Mouse (Mus musculus) cerebellum, postnatal 36 days (tissue): ENCODE measurements at regions not wholly inside any gene's neighbourhood (a gene's known extent, or its start where the extent isn't known, plus 50 kb on each side); places are given as distances from the start of the nearest gene placed in this dataset.
"Not testable (repeated sequence)": the region's sequence is repeated elsewhere in the genome, so short reads cannot be mapped to it uniquely, and the experiment has no call there.

Experiments
- DNase-seq, 2 experiments: peaks; one replicate each; pipeline ENCODE4 v3.0.0; 2021 to 2022; ENCODE audit warnings: mixed read lengths in 2 of 2

GRCm38 (mm10) chr1:165014328-165014727 lies 79.0 kb upstream of the Xcl1 start:
- DNase-seq: no peak

GRCm38 (mm10) chr1:165013428-165013827 lies 78.1 kb upstream of the Xcl1 start:
- no peak for DNase-seq

DNA sequence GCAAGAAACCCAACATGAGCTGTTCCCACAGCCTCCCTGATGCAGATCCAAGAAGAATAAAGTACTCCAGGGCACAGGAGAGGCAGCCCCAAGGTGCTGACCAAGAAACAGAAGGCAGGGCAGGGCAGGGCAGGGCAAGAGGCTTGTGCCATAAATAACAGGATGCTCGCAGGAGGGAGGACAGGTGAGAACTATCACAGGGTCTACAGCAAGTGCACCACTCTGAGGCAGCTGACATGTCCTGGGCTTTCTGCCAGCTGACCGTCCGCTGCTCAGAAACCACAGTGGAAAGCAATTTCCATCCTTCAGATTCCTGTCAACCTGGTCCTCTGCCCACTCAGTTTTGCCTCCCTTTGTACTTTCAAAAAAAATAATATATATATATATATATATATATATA lies 77.0 kb upstream of the Xcl1 start:
- peak; percentile 34 to 38 for DNase-seq

GRCm38 (mm10) chr1:164999515-164999914 lies 64.2 kb upstream of the Xcl1 start:
- DNase-seq: no peak

DNA sequence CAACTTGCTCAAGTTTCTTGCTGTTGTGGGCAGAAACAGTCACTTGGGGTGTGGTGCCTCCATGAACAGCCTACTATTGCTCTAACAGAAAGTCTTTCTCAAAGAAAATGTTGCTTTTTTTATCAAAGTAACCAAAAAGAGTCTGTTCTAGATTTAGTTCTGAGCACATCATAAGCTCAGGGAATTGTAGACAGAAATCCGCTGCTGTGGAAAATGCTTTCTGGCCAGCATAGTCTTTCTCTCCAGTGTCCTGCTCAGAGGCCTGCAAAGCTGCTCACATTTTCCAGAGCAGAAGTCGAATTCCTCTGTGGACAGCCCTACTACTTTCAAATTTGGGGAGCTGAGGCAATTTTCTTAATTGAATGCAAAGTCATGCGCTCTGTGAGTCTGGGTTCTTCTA lies 63.3 kb upstream of the Xcl1 start:
- no peak for DNase-seq

GRCm38 (mm10) chr1:164997660-164998059 lies 62.3 kb upstream of the Xcl1 start:
- no peak for DNase-seq

DNA sequence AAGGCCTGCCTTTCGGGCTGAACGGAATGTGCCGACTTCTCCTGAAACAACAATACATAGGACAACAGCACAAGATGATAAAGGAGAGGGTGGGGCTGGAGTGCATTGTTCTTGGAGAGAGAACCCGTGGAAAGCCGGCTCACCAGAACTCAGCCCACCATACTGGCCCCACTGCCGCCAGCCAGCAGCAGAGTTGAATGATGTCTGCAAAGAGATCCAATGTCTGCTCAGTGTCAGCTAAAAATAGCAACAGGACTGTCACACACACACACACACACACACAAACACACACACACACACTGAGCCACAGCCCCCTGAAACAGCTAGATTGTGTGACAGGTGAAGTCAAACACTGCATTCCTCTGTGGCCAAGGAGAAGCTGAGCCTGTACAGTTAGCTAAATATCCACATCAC lies 58.9 kb upstream of the Xcl1 start:
- no peak for DNase-seq

GRCm38 (mm10) chr1:164993175-164993875 lies 58.0 kb upstream of the Xcl1 start:
- not testable (repeated sequence) for DNase-seq

DNA sequence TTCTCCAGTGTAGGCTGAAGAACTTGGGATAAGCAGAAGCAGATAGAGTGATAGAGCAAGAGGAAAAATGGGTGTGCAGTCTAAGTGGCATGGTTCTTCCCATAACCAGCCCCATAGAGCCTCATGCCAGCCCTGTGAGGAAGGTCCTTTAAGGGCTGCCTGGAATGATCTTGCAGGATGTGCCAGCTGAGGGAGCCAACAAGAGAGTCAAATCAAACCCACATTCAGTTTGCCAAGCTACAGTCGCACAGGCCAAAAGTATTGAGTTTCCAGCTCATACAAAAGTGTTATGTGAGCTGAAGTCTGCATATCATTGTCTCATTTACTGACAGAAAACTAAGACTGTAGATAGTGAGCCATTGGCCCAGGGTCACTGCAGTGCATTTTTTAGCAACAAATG lies 53.7 kb upstream of the Xcl1 start:
- no peak for DNase-seq

- DNase-seq: no peak
Observed at GRCm38 (mm10) chr1:164988191-164988590, 52.9 kb upstream of the Xcl1 start.

- DNase-seq: not testable (repeated sequence)
Observed at GRCm38 (mm10) chr1:164985521-164985920, 50.2 kb upstream of the Xcl1 start.
